Mouse (Mus musculus): ENCODE results near the gene Gm3448. TPM values are rescaled to one million over a fixed set of nuclear protein-coding genes. Genes with fewer than 3 reads are reported as not detected.

The Gm3448 gene
- 0.84 and 0.88 TPM in 2 replicates for polyA plus RNA-seq (2012; rRNA removed)

DNA sequence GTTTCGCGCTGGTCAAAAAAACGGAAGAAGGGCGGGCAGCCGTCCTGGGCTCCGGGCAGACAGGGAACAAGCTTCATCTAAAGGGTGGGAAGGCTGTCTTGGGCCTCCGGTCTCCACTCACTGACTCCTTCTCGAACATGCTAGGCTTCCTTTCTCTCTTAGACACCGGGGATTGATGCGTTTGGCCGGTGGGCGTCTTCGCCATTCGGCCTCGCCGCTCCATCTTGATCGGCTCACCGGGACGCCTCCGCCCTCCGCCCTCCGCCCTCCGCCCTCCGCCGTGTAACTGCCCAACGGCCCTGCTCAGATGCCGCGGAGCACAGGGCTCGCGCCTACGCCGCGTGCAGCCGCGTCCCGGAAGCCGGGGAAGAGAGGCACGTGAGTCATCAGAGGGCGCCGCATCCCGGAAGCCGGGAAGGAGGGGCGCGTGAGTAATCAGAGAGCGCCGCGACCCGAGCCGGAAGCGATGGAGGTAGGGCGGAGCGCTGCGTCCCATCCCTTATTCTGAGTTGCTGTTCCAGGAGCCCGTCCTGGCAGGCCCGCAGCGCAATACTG is at the start of gene Gm3448, which contains the start of the genes Ermard and Tcte3:
TSS of gene Gm3448 (minus strand) at position 363 of the 555 bp plus-strand sequence.
TSS of gene Ermard (plus strand) at position 34 of the 555 bp plus-strand sequence.
TSS of gene Tcte3 (minus strand) at position 314 of the 555 bp plus-strand sequence.

DNA sequence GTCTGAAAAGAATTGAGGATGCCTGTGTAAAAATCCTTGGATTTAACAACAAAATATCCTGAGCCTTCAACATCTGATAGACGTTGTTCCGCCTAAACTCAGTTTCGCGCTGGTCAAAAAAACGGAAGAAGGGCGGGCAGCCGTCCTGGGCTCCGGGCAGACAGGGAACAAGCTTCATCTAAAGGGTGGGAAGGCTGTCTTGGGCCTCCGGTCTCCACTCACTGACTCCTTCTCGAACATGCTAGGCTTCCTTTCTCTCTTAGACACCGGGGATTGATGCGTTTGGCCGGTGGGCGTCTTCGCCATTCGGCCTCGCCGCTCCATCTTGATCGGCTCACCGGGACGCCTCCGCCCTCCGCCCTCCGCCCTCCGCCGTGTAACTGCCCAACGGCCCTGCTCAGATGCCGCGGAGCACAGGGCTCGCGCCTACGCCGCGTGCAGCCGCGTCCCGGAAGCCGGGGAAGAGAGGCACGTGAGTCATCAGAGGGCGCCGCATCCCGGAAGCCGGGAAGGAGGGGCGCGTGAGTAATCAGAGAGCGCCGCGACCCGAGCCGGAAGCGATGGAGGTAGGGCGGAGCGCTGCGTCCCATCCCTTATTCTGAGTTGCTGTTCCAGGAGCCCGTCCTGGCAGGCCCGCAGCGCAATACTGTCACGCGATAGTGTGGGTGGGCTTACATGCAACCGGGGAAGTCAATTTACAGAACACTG is 31.5 kb downstream of the Gm3448 start, which contains the start of gene Gm3435:
TSS of gene Gm3435 (plus strand) at position 471 of the 708 bp plus-strand sequence.

DNA sequence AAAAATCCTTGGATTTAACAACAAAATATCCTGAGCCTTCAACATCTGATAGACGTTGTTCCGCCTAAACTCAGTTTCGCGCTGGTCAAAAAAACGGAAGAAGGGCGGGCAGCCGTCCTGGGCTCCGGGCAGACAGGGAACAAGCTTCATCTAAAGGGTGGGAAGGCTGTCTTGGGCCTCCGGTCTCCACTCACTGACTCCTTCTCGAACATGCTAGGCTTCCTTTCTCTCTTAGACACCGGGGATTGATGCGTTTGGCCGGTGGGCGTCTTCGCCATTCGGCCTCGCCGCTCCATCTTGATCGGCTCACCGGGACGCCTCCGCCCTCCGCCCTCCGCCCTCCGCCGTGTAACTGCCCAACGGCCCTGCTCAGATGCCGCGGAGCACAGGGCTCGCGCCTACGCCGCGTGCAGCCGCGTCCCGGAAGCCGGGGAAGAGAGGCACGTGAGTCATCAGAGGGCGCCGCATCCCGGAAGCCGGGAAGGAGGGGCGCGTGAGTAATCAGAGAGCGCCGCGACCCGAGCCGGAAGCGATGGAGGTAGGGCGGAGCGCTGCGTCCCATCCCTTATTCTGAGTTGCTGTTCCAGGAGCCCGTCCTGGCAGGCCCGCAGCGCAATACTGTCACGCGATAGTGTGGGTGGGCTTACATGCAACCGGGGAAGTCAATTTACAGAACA is 62.8 kb downstream of the Gm3448 start, which contains the start of the genes 9030025P20Rik and Gm3417:
TSS of gene 9030025P20Rik (plus strand) at position 107 of the 677 bp plus-strand sequence.
TSS of gene Gm3417 (minus strand) at position 429 of the 677 bp plus-strand sequence.

DNA sequence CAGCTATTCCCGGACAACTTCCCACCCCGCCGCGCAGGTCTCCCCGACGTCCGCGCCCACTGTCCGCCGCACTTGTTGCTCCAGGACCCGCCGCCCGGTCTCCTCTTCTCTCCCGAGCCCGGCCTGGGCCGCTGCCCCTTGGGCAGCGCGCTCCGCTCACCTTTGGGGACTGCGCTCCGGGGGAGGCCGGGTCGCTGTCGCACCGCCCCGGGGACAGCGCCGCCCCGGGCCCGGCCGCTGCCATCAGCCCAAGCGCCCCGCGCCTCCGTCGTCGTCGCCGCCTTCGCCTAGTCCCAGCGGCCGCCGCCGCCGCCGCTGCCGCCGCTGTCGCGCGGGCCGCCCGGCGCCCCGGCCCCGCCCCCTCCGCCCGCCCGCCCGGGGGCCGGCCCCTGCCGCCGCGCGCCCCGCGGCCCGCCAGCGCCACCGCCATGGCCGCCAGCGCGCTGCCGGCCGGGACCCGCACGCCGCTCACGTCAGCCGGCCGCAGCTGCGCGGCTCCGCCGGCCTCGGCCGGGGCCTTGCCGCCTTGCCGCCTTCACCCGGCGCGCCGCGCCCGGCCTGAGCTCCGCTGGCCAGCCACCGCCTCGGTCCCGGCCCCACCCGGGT is 80.3 kb downstream of the Gm3448 start, which contains the start of gene Phf10:
TSS of gene Phf10 (minus strand) at position 323 of the 606 bp plus-strand sequence.

Other genes starting within 250 kb of the Gm3448 start
- gene Wdr27, start 98.4 kb downstream of the Gm3448 start, polyA plus RNA-seq (2012; rRNA removed) = 8.5 and 12.5 TPM in 2 replicates
- 21.0 and 23.2 TPM in 2 replicates for gene 1600012H06Rik, start 98.4 kb downstream of the Gm3448 start, polyA plus RNA-seq (2012; rRNA removed)
- gene Phf10, start 80.3 kb downstream of the Gm3448 start, polyA plus RNA-seq (2012; rRNA removed) = 14.6 and 17.4 TPM in 2 replicates
- 7.6 and 9.0 TPM in 2 replicates for gene 9030025P20Rik, start 63.1 kb downstream of the Gm3448 start, polyA plus RNA-seq (2012; rRNA removed)
- gene Gm3417, start 62.7 kb downstream of the Gm3448 start, polyA plus RNA-seq (2012; rRNA removed) = 0.61 and 1.3 TPM in 2 replicates
- gene Gm3435, start 31.4 kb downstream of the Gm3448 start, polyA plus RNA-seq (2012; rRNA removed) = 0.50 and 0.59 TPM in 2 replicates
- 28.6 and 31.6 TPM in 2 replicates for gene Ermard, start 329 bp downstream of the Gm3448 start, polyA plus RNA-seq (2012; rRNA removed)
- gene Tcte3, start within 50 bp of the Gm3448 start, polyA plus RNA-seq (2012; rRNA removed) = not detected in 2 replicates

Measured in ovary, adult 2 months (tissue).